Mouse (Mus musculus) right cerebral cortex, postnatal 4 days (tissue): Measurements from ENCODE around the gene Srl.
"Not testable (repeated sequence)": the region's sequence is repeated elsewhere in the genome, so short reads cannot be mapped to it uniquely, and the experiment has no call there.

Experiments
- DNase-seq: peaks from one replicate; pipeline ENCODE4 v3.0.0-alpha.2; 2022

Srl gene

GRCm38 (mm10) chr16:4517906-4518305, 23.7 kb downstream of the Srl start:
- no peak for DNase-seq

GRCm38 (mm10) chr16:4514383-4514782, 27.2 kb downstream of the Srl start:
- DNase-seq = no peak

GRCm38 (mm10) chr16:4512661-4513438, 28.8 kb downstream of the Srl start:
- peak; percentile 32 for DNase-seq

- DNase-seq = no peak
Observed at GRCm38 (mm10) chr16:4511371-4511770, 30.2 kb downstream of the Srl start.

- DNase-seq = no peak
Observed at GRCm38 (mm10) chr16:4506181-4506580, 35.4 kb downstream of the Srl start.

GRCm38 (mm10) chr16:4503495-4503894, 38.1 kb downstream of the Srl start:
- DNase-seq = no peak

- DNase-seq = no peak
Observed at GRCm38 (mm10) chr16:4502568-4502967, 39.0 kb downstream of the Srl start.

GRCm38 (mm10) chr16:4501703-4502102, 39.9 kb downstream of the Srl start:
- DNase-seq = no peak

GRCm38 (mm10) chr16:4500598-4501385, 40.8 kb downstream of the Srl start:
- no peak for DNase-seq

- no peak for DNase-seq
Observed at GRCm38 (mm10) chr16:4497762-4498607, 43.6 kb downstream of the Srl start.

- no peak for DNase-seq
Observed at GRCm38 (mm10) chr16:4496470-4496869, 45.1 kb downstream of the Srl start.

- no peak for DNase-seq
Observed at GRCm38 (mm10) chr16:4495861-4496260, 45.8 kb downstream of the Srl start.

GRCm38 (mm10) chr16:4492777-4493563, 48.6 kb downstream of the Srl start:
- no peak for DNase-seq

GRCm38 (mm10) chr16:4489114-4489624, 52.4 kb downstream of the Srl start:
- DNase-seq = peak; percentile 96

GRCm38 (mm10) chr16:4480616-4481265, 60.9 kb downstream of the Srl start:
- DNase-seq = peak; percentile 19

- DNase-seq = no peak
Observed at GRCm38 (mm10) chr16:4477591-4478215, 63.9 kb downstream of the Srl start.

- peak; percentile 97 for DNase-seq
Observed at GRCm38 (mm10) chr16:4474882-4475803, 66.5 kb downstream of the Srl start.

- not testable (repeated sequence) for DNase-seq
Observed at GRCm38 (mm10) chr16:4474040-4474881, 67.4 kb downstream of the Srl start.

- DNase-seq = no peak
Observed at GRCm38 (mm10) chr16:4473231-4473630, 68.4 kb downstream of the Srl start.
